Mouse (Mus musculus) layer of hippocampus, postnatal 14 days (tissue): ENCODE data around the gene Ano6. TPM values are rescaled to one million over a fixed set of nuclear protein-coding genes. Genes with fewer than 3 reads are reported as not detected.

Source experiments
- DNase-seq, 2 experiments: peaks; one replicate each; pipeline ENCODE4 v3.0.0; 2021 to 2022; ENCODE audit warnings: low spot score in 2 of 2, mixed read lengths in 1 of 2
- long read RNA-seq, 2 experiments: library from polyadenylated mRNA; stranded (forward); transcript quantifications; one replicate each; pipeline ENCODE4 v2.0.0; 2021
- total RNA-seq, 2 experiments: library from RNA; stranded (reverse); gene quantifications; 2 replicates each; pipeline ENCODE4 v1.2.3; 2021

The Ano6 gene
- total RNA-seq = 10 to 100 TPM; 22.5 to 29.5 TPM
- long read RNA-seq, experiment 1, full-length matches to known transcripts = 5 of 17 reads
- long read RNA-seq, experiment 1, partial matches to known transcripts = 4 of 17 reads
- long read RNA-seq, experiment 1, other reads (novel, unspliced or antisense) = 8 of 17 reads
- long read RNA-seq, experiment 2, full-length matches to known transcripts = 10 of 18 reads
- long read RNA-seq, experiment 2, partial matches to known transcripts = 4 of 18 reads
- long read RNA-seq, experiment 2, other reads (novel, unspliced or antisense) = 4 of 18 reads

- peak; percentile 89 to 94 for DNase-seq
Observed at GRCm38 (mm10) chr15:95790529-95791071, at the start of gene Ano6. Gene Ano6, plus strand, starts transcription at chr15:95790843.

DNA sequence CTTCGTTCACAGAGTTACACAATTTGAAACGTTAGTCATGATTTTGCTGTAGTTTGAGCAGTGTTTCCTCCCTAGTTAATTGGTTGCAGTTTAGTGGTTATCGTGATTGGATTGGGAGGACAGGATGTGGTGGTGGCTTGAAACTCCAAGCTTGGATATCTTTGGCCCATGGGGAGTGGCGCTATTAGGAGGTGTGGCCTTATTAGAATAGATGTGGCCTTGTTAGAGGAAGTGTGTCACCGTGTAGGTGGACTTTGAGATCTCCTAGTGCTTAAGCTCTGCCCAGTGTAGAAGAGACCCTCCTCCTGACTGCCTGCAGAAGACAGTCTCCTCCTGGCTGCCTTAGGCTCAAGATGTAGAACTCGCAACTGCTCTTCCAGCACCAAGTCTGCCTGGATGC lies 47.7 kb upstream of the Ano6 start:
- no peak for DNase-seq

- no peak for DNase-seq
Observed at GRCm38 (mm10) chr15:95743856-95744255, 46.8 kb upstream of the Ano6 start.

DNA sequence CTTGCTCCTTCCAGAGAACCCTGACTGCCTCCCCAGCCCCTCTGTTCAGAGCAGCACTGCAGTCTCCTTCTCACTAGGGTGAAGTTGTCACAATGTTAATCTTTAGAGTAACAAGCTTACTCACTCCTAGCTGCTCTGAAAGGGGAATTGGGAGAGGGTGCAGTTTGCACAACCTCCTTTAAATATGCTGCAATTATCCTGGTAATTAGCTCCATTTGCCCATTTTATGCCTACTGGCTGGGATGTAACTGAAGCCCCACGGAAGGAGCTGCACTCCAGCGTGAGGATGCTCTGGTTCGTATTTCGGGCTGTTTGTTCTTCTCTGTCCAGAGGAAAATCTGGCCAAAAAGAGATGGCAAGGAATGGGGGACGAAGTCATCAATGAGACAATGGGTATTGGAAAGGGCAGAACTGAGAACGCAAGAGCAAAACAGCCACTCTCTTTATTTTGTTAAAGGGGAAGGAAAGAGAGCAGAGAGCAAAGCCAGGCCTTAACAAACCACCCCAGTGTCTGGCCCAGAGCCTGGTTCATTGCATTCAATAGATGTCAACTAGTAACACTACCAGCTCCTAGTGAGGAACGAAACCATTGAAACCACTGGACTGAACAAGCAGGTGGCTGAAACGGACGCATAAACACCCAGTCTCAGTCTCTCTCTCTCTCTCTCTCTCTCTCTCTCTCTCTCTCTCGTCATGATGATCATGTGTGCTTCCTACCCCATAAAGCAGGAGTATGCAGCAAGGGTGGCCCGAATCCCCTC lies 45.1 kb upstream of the Ano6 start:
- no peak for DNase-seq

DNA sequence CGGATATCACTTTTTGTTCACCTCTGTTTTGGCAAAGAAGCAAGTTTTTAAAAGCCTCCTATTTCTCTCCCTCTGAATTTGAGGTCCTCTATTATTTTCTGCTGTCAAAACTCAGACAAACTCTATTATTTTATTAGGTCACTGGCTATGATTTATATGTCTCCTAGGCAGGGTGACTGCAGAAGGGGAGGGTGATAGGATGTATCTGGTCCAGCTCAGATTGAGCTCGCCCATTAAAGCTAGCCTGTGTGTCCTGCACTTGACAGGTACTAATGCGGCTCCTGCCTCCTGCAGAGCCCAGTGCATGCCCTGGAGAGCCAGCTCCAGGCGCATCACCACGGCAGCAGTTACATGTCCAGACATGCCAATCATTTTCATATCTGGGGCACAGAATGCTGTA lies 44.1 kb upstream of the Ano6 start:
- DNase-seq = no peak

- DNase-seq = no peak
Observed at GRCm38 (mm10) chr15:95746955-95747931, 43.4 kb upstream of the Ano6 start.

GRCm38 (mm10) chr15:95749216-95749615 lies 41.4 kb upstream of the Ano6 start:
- DNase-seq = no peak

- no peak for DNase-seq
Observed at GRCm38 (mm10) chr15:95750038-95750437, 40.6 kb upstream of the Ano6 start.

GRCm38 (mm10) chr15:95751832-95752676 lies 38.6 kb upstream of the Ano6 start:
- no peak for DNase-seq

DNA sequence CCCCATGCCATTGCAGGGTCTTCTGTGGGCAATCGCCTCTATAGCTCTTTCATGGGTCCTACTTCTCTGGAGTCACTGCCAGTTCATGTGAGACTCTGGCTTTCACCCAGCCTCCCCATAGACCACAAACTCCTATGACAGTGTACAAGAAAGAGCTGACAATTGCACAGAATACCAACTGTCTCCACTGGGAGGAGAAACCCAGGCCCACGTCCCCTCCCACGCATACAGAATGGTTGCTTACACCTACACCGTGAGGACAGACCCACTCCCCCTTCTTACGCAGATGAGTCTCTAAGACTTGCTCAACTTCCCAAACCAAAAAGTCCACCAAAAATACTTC lies 38.0 kb upstream of the Ano6 start:
- no peak for DNase-seq

DNA sequence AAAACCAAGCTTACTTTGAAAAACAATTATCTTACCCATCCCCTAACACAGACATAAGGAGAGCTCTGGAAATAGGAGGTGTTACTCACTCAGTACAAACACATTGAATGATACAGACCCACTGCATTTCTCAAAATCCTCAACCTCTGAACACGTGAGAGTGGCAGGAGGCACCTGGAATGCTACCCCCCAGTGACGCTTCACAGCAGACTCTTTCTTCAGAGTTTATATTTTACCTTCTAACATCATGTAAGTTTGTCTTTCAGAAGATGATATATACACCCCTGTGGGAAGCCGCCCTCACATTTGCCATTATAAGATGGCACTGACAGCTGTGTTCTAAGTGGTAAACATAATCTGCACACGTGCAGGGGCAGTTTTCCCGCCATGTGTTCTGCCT lies 37.6 kb upstream of the Ano6 start:
- DNase-seq = no peak

GRCm38 (mm10) chr15:95757169-95757568 lies 33.5 kb upstream of the Ano6 start:
- DNase-seq = peak; percentile 50 to 61

GRCm38 (mm10) chr15:95758069-95758468 lies 32.6 kb upstream of the Ano6 start:
- DNase-seq = no peak

GRCm38 (mm10) chr15:95758696-95759434 lies 31.8 kb upstream of the Ano6 start:
- DNase-seq = no peak

DNA sequence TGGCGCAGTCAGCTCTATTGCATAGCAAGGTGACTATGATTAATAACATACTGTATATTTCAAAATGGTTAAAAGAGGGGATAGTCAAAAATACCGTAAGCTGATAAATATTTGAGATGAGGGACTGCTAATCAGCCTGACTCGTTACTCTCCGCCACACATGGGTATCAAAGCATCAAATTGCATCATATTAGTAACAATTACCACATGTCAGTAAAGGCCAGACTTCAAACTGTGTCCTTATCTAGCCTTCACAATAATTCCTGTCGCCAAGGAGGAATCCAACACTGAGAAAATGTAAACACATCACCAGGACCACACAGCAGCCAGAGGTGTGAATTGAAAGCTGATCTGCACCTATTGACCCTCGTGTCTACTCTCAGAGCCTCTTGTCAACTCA lies 30.8 kb upstream of the Ano6 start:
- DNase-seq = no peak

GRCm38 (mm10) chr15:95761420-95761819 lies 29.2 kb upstream of the Ano6 start:
- DNase-seq = no peak

GRCm38 (mm10) chr15:95762661-95763303 lies 27.9 kb upstream of the Ano6 start:
- peak; percentile 45 to 65 for DNase-seq

- no peak for DNase-seq
Observed at GRCm38 (mm10) chr15:95763464-95763863, 27.2 kb upstream of the Ano6 start.

GRCm38 (mm10) chr15:95765271-95765670 lies 25.4 kb upstream of the Ano6 start:
- no peak for DNase-seq
